Mouse (Mus musculus): ENCODE measurements at regions not wholly inside any gene's neighbourhood (a gene's known extent, or its start where the extent isn't known, plus 50 kb on each side); places are given as distances from the start of the nearest gene placed in this dataset.

DNA sequence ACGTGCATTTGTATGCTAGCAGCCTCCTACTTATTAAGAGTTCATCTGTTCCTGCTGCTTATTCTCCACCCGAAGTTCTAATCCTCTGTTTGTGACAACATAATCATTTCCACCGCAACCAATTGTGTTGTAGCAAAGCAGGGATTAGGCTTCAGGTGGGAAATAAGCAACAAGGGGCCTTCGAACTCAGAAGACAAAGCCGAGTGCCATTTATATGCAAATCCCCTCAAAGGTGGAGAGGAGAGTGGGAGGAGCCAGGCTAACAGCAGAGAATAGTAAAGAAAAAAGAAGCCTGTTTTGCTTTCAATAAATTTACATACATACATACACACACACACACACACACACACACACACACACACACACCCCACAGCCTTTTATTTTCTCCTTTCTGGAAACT, 388.6 kb downstream of the Serpinb8 start:
- TF ChIP-seq KAT2A (IDR thresholded peaks at IDR 0.05; ENCODE audit: insufficient replicate concordance, low read length) (no peak), RCOR1 (conservative IDR thresholded peaks at IDR 0.05; ENCODE audit: low read depth, low read length) (no peak), EP300 (IDR thresholded peaks at IDR 0.05; ENCODE audit: low read length) (no peak), CTCF (conservative IDR thresholded peaks at IDR 0.05 in 1 of 2, IDR thresholded peaks at IDR 0.05 in 1 of 2; ENCODE audit: low read depth in 2 of 2, low read length in 2 of 2) (no peak), ZMIZ1 (IDR thresholded peaks at IDR 0.05; ENCODE audit: low read depth, low read length) (no peak), CHD1 (IDR thresholded peaks at IDR 0.05; ENCODE audit: low read depth, low read length) (no peak), HCFC1 (IDR thresholded peaks at IDR 0.05; ENCODE audit: low read depth, low read length) (no peak), NRF1 (IDR thresholded peaks at IDR 0.05; ENCODE audit: low read depth, low read length) (no peak), BHLHE40 (IDR thresholded peaks at IDR 0.05; ENCODE audit: low read depth, low read length) (no peak)
- dilution Hi-C loops (cut with MboI; ENCODE audit: extremely low pct_ligation_motif_present, extremely low pct_unique_long_range_greater_than_20kb, low sequenced_read_pairs) = no loop called here
- no peak for DNase-seq (ENCODE audit: extremely low read depth)
- H3K27ac ChIP-seq (ENCODE audit: insufficient read depth, low read depth) = no peak overlapping the region
- H3K9me3 ChIP-seq (replicated peaks; ENCODE audit: low read length) = no peaks in the 10 kb centered on the region
- H3K4me3 ChIP-seq (replicated peaks in 1 of 3; ENCODE audit: low read depth in 2 of 3, low read length in 2 of 3, poor library complexity in 1 of 3) = no peak overlapping the region
- H3K79me2 ChIP-seq (replicated peaks; ENCODE audit: control insufficient read depth, extremely low read depth, insufficient read depth, poor library complexity, severe bottlenecking) = no peaks in the 10 kb centered on the region
- H3K36me3 ChIP-seq (replicated peaks in 1 of 2; ENCODE audit: control insufficient read depth in 1 of 2, insufficient read depth in 1 of 2, low read length in 1 of 2) = no peaks in the 10 kb centered on the region
- in situ Hi-C loops (cut with MboI; ENCODE audit: low pct_ligation_motif_present, low pct_unique_long_range_greater_than_20kb, low sequenced_read_pairs) = no loop called here
- no peak overlapping the region for H3K4me2 ChIP-seq (ENCODE audit: insufficient read depth, low read depth, poor library complexity, severe bottlenecking)
- no peaks in the 10 kb centered on the region for H3K4me1 ChIP-seq (ENCODE audit: control insufficient read depth in 1 of 2, insufficient read depth in 2 of 2)
- H3K9ac ChIP-seq (ENCODE audit: insufficient read depth, low read depth) = no peak overlapping the region
- no peaks in the 10 kb centered on the region for H3K27me3 ChIP-seq (replicated peaks)

GRCm38 (mm10) chr1:107985646-107986045, 395.8 kb downstream of the Serpinb8 start:
- in situ Hi-C loops (cut with MboI; ENCODE audit: low pct_ligation_motif_present, low pct_unique_long_range_greater_than_20kb, low sequenced_read_pairs) = no loop called here
- dilution Hi-C loops (cut with MboI; ENCODE audit: extremely low pct_ligation_motif_present, extremely low pct_unique_long_range_greater_than_20kb, low sequenced_read_pairs) = no loop called here
- H3K36me3 ChIP-seq (replicated peaks in 1 of 2; ENCODE audit: control insufficient read depth in 1 of 2, insufficient read depth in 1 of 2, low read length in 1 of 2) = no peaks in the 10 kb centered on the region

DNA sequence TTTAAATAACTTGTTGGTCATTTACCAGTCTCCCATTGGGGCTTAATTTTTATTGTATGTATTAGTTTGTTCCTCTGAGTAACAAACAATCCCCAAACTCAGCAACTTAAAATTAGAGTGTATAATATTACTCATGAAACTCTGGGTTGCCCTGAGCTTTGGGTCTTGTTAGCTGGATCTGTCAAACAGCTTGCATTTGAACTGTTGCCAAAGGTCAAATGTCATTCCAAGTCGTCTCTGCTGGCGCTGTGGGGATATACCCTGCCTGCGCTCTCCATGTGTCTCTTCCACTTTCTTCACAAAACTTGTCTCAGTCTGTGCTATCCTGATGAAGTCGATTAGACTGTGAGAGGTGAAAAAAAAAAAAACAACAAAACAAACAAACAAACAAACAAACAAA, 398.3 kb downstream of the Serpinb8 start:
- dilution Hi-C loops (cut with MboI; ENCODE audit: extremely low pct_ligation_motif_present, extremely low pct_unique_long_range_greater_than_20kb, low sequenced_read_pairs) = no loop called here
- Histone ChIP-seq H3K27me3 (replicated peaks) (no peaks in the 10 kb centered on the region), H3K4me3 (replicated peaks in 1 of 3; ENCODE audit: low read depth in 2 of 3, low read length in 2 of 3, poor library complexity in 1 of 3) (no peak overlapping the region), H3K27ac (ENCODE audit: insufficient read depth, low read depth) (no peak overlapping the region), H3K4me1 (ENCODE audit: control insufficient read depth in 1 of 2, insufficient read depth in 2 of 2) (no peaks in the 10 kb centered on the region), H3K79me2 (replicated peaks; ENCODE audit: control insufficient read depth, extremely low read depth, insufficient read depth, poor library complexity, severe bottlenecking) (no peaks in the 10 kb centered on the region), H3K4me2 (ENCODE audit: insufficient read depth, low read depth, poor library complexity, severe bottlenecking) (no peak overlapping the region), H3K9ac (ENCODE audit: insufficient read depth, low read depth) (no peak overlapping the region), H3K9me3 (replicated peaks; ENCODE audit: low read length) (no peaks in the 10 kb centered on the region), H3K36me3 (replicated peaks in 1 of 2; ENCODE audit: control insufficient read depth in 1 of 2, insufficient read depth in 1 of 2, low read length in 1 of 2) (no peaks in the 10 kb centered on the region)
- in situ Hi-C loops (cut with MboI; ENCODE audit: low pct_ligation_motif_present, low pct_unique_long_range_greater_than_20kb, low sequenced_read_pairs) = no loop called here
- TF ChIP-seq TCF12 (IDR thresholded peaks at IDR 0.05; ENCODE audit: low read depth, low read length) (no peak), RCOR1 (conservative IDR thresholded peaks at IDR 0.05; ENCODE audit: low read depth, low read length) (no peak), CTCF (conservative IDR thresholded peaks at IDR 0.05 in 1 of 2, IDR thresholded peaks at IDR 0.05 in 1 of 2; ENCODE audit: low read depth in 2 of 2, low read length in 2 of 2) (no peak), ZNF384 (IDR thresholded peaks at IDR 0.05; ENCODE audit: low read depth, low read length) (no peak), SIN3A (IDR thresholded peaks at IDR 0.05; ENCODE audit: low read length) (no peak), BHLHE40 (IDR thresholded peaks at IDR 0.05; ENCODE audit: low read depth, low read length) (no peak), MEF2A (IDR thresholded peaks at IDR 0.05; ENCODE audit: borderline replicate concordance, low read depth, low read length) (no peak), MAZ (IDR thresholded peaks at IDR 0.05; ENCODE audit: low read depth, low read length) (no peak), MYC (IDR thresholded peaks at IDR 0.05; ENCODE audit: low read depth, low read length) (no peak), MAFK (IDR thresholded peaks at IDR 0.05; ENCODE audit: insufficient replicate concordance, low read length) (no peak), NELFE (IDR thresholded peaks at IDR 0.05; ENCODE audit: low read depth, low read length) (no peak), ZC3H11A (IDR thresholded peaks at IDR 0.05; ENCODE audit: low read depth, low read length) (no peak), MXI1 (IDR thresholded peaks at IDR 0.05; ENCODE audit: low read depth, low read length) (no peak), SMC3 (IDR thresholded peaks at IDR 0.05; ENCODE audit: low read depth, low read length) (no peak), JUN (IDR thresholded peaks at IDR 0.05; ENCODE audit: insufficient read depth, low read depth, low read length) (no peak), KAT2A (IDR thresholded peaks at IDR 0.05; ENCODE audit: insufficient replicate concordance, low read length) (no peak), PAX5 (IDR thresholded peaks at IDR 0.05; ENCODE audit: low read length) (no peak), CHD2 (IDR thresholded peaks at IDR 0.05; ENCODE audit: low read length) (no peak), E2F4 (IDR thresholded peaks at IDR 0.05; ENCODE audit: insufficient replicate concordance, low read depth, low read length) (no peak), USF2 (conservative IDR thresholded peaks at IDR 0.05; ENCODE audit: low read depth, low read length) (no peak)
- DNase-seq (ENCODE audit: extremely low read depth) = no peak

More at GRCm38 (mm10) chr1:107985646-107986045, 395.8 kb downstream of the Serpinb8 start:
- Histone ChIP-seq H3K4me2 (ENCODE audit: insufficient read depth, low read depth, poor library complexity, severe bottlenecking) (no peak overlapping the region), H3K4me3 (replicated peaks in 1 of 3; ENCODE audit: low read depth in 2 of 3, low read length in 2 of 3, poor library complexity in 1 of 3) (no peak overlapping the region), H3K9me3 (replicated peaks; ENCODE audit: low read length) (no peaks in the 10 kb centered on the region), H3K27ac (ENCODE audit: insufficient read depth, low read depth) (no peak overlapping the region), H3K27me3 (replicated peaks) (no peaks in the 10 kb centered on the region), H3K9ac (ENCODE audit: insufficient read depth, low read depth) (no peak overlapping the region), H3K79me2 (replicated peaks; ENCODE audit: control insufficient read depth, extremely low read depth, insufficient read depth, poor library complexity, severe bottlenecking) (no peaks in the 10 kb centered on the region), H3K4me1 (ENCODE audit: control insufficient read depth in 1 of 2, insufficient read depth in 2 of 2) (no peaks in the 10 kb centered on the region)
- no peak for DNase-seq (ENCODE audit: extremely low read depth)
- TF ChIP-seq ZMIZ1 (IDR thresholded peaks at IDR 0.05; ENCODE audit: low read depth, low read length) (no peak), RAD21 (IDR thresholded peaks at IDR 0.05; ENCODE audit: low read depth, low read length) (no peak)
